Mouse (Mus musculus) bone marrow, adult 2 months (tissue): Measurements from ENCODE around the gene Sox15.

ENCODE experiments used
- CTCF ChIP-seq: fragments of 200-500 bp; IDR thresholded peaks from 2 replicates; pipeline ENCODE4 v1.5.1; 2011; ENCODE audit warnings: low read length, control low read depth; ENCODE audit not compliant: control insufficient read depth, insufficient read depth
- POLR2A ChIP-seq: fragments of 200-500 bp; IDR thresholded peaks from 2 replicates; pipeline ENCODE4 v1.6.1; 2011; ENCODE audit warnings: low read depth, mild to moderate bottlenecking, control low read depth, low read length, borderline replicate concordance; ENCODE audit not compliant: control insufficient read depth

DNA sequence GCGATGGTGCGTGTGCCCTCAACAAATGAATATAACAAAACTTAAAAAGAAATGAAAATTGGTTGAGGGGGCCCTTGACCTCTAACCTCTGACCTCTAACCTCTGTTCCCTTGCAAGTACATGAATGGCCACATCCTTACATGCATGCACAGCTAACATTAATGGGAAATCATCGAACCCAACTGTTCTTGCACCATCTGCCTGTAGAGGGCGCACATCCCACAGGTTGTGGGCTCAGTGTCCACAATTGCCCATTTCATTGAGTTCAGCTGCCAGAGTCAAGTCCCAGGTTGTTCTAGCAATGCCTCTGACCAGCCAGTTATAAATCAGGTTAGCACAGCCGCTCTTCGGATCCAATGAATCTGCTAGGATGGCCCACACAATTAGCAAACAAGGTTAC, 26.8 kb upstream of the Sox15 start:
- TF ChIP-seq POLR2A: no peak
- peak; percentile 99 for TF ChIP-seq CTCF
